Mouse (Mus musculus): ENCODE results near the gene Nacad. TPM values are rescaled to one million over a fixed set of nuclear protein-coding genes. Genes with fewer than 3 reads are reported as not detected.
A peak's percentile ranks its signal among the peaks of the same experiment; 100 is the strongest.

Nacad gene
- polyA plus RNA-seq, 1 experiment from 2014 or later: 17.2 TPM

DNA sequence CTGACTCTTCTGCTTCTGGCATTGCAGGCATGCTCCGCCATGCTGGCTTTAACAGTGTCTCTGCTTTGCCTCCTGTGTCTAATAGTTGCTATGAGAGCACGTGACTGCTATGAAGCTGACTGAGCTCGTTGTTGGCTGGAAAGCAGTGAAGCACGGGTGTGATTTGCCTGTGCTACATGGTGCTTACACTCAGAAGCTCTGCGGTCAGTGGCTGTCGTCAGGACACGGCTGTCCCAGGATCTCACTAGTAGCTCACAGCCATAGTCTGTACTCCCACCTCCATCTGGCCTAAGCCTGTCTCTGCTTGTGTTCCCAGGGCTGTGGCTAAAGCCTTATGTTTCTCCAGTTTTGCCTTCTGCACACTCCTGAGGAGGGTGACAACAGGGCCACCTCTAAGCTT lies 17.6 kb downstream of the Nacad start:
- peaks cover 92% of the 10 kb centered on the region for H3K36me3 ChIP-seq
- whole genome bisulfite sequencing: 92% methylated on average over 7 of the region's 7 CpGs
- no peak overlapping the region for H3K27ac ChIP-seq (replicated peaks)
- H3K4me3 ChIP-seq: no peak overlapping the region
- no peak for DNase-seq (ENCODE audit: low spot score)
- no peaks in the 10 kb centered on the region for H3K4me1 ChIP-seq
- no peaks in the 10 kb centered on the region for H3K9me3 ChIP-seq (replicated peaks)
- no peaks in the 10 kb centered on the region for H3K27me3 ChIP-seq (ENCODE audit: low read depth, poor library complexity, severe bottlenecking)

DNA sequence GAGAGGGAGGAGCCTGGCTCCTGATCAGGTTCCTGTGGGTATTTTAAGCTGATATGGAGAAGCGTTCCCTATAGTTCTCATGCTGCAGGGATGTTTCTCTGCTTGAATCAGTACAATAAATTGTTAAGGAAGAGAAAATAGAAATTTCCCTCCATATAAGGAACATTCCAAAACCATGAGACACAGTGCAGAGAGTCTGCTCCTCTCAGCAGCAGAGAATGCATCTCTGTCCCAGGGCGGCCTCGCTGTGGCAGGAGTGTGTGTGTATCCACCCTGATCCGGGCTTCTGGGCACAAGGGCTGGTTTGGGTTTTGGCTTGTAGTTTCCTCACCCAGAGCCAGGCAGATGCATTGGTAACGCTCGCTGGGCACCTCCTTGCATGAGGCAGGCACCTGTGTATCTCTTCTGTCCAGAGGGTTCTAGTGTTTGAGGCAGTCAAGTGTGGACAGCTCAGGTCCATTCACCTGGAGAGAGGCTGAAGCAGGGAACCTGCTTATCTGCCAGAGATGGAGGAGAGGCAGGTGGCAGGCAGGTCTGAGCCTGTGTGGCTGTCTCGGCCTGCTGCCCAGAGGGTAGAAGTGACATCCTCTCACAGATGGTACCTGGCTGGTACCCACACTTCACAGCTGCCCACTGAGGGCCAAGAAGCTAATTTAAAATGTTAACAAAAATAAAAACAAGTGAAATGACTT lies 18.5 kb downstream of the Nacad start:
- WGBS: 96% methylated on average over 7 of the region's 7 CpGs
- H3K27me3 ChIP-seq (ENCODE audit: low read depth, poor library complexity, severe bottlenecking): no peaks in the 10 kb centered on the region
- peaks cover 90% of the 10 kb centered on the region for H3K36me3 ChIP-seq
- H3K9me3 ChIP-seq (replicated peaks): no peaks in the 10 kb centered on the region
- H3K27ac ChIP-seq (replicated peaks): no peak overlapping the region
- H3K4me3 ChIP-seq: no peak overlapping the region
- H3K4me1 ChIP-seq: no peaks in the 10 kb centered on the region
- no peak for DNase-seq (ENCODE audit: low spot score)

DNA sequence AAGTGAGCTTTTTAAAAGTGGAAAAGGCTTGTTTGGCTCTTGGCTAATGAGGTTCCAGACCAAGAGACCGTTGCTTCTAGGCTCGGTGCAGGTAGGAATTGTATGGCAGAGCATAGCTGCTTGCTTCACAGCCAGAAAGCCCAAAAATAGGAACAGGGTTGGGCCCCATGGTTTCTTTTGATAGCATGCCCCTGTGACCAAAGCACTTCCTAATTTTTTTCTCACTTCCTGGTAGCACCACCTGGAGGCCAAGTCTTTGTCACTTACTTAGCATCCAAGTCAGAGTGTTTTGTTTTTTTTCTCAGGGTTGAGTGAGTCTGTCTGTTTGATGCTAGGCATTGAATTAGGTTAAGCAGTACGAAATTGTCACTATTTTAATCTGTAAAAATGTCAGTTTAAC lies 19.2 kb downstream of the Nacad start:
- H3K4me1 ChIP-seq: no peaks in the 10 kb centered on the region
- no peak for DNase-seq (ENCODE audit: low spot score)
- H3K9me3 ChIP-seq (replicated peaks): no peaks in the 10 kb centered on the region
- H3K27me3 ChIP-seq (ENCODE audit: low read depth, poor library complexity, severe bottlenecking): no peaks in the 10 kb centered on the region
- peaks cover 84% of the 10 kb centered on the region for H3K36me3 ChIP-seq
- no peak overlapping the region for H3K4me3 ChIP-seq
- H3K27ac ChIP-seq (replicated peaks): no peak overlapping the region
- 92% methylated on average over 3 of the region's 3 CpGs for WGBS

DNA sequence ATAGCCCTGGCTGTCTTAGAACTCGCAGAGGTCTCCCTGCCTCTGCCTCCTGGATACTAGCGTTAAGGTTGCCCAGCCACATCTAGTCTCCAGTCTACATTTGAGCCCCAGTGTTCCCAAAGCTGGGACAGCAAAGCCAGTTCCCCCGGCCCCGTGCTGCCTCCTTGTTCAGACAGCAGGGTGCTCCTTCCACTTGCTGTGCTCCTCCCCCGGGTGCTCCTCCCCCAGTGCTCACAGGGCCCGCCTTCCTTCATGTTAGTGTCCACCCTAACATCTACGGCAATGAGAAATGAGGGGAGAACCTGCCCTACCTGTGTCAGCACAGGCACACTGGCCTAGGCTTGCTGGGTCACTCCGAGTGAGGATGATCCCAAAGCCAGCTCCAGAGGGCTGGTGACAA lies 20.1 kb downstream of the Nacad start:
- peaks cover 78% of the 10 kb centered on the region for H3K36me3 ChIP-seq
- no peaks in the 10 kb centered on the region for H3K4me1 ChIP-seq
- H3K9me3 ChIP-seq (replicated peaks): no peaks in the 10 kb centered on the region
- WGBS: 93% methylated on average over 8 of the region's 8 CpGs
- no peaks in the 10 kb centered on the region for H3K27me3 ChIP-seq (ENCODE audit: low read depth, poor library complexity, severe bottlenecking)
- H3K4me3 ChIP-seq: no peak overlapping the region
- no peak for DNase-seq (ENCODE audit: low spot score)
- H3K27ac ChIP-seq (replicated peaks): no peak overlapping the region

DNA sequence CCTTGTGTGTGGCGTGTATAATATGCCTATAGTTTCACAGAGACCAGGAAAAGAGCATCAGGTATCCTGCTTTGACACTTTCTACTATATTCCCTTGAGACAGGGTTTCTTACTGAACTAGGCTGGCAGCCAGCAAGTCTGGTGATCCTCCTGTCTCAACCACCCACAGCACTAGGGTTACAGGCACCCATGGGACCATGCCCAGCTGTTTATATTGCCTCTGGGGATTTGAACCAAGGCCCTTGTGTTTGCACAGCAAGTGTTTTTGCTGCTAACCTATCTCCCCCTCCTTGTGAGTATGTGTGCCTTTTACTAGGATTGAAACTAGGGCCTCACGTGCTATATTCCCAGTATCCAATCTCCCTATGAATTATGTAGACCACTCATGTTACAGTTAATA lies 24.3 kb downstream of the Nacad start:
- no peak for DNase-seq (ENCODE audit: low spot score)
- Histone ChIP-seq H3K4me3 (no peak overlapping the region), H3K27me3 (ENCODE audit: low read depth, poor library complexity, severe bottlenecking) (no peaks in the 10 kb centered on the region), H3K9me3 (replicated peaks) (no peaks in the 10 kb centered on the region), H3K36me3 (peaks cover 74% of the 10 kb centered on the region), H3K4me1 (0 out of 2 replicates have a peak, but pooled peaks cover 4% of the 10 kb centered on the region), H3K27ac (replicated peaks) (no peak overlapping the region)
- WGBS: 87% methylated on average over 2 of the region's 2 CpGs

DNA sequence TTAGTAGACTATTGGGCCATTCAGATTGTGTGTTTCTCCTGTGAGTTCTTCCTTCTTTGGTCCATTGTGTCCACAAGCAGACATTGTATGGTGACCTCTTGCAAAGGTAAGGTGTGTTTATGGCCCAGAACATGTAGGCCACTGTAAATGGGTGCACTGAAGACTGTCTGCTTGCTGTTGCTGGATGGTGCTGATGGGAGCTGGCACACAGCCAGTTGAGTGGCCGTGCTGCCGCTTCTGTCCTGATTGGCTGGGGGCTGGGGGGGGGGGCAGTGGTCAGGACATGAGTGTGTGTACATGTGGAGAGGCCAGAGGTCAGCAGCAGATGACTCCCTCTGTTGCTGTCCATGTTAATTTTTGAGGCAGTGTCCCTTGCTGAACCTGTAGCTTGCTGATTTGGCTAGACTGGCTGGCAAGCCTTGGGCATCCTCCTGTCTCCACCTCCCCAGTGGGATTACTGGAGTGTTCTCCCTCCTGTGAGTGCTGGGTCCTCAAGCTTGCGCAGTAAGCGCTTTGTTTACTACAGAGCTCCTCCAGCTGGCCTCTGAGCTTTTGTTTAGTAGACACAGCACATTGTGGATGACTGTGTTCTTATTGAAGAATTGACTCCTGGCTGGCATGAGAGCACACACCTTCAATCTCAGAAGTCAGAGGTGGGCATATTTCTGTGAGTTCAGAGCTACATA lies 25.6 kb downstream of the Nacad start:
- H3K27ac ChIP-seq (replicated peaks): no peak overlapping the region
- H3K36me3 ChIP-seq: peaks cover 74% of the 10 kb centered on the region
- WGBS: 90% methylated on average over 4 of the region's 4 CpGs

DNA sequence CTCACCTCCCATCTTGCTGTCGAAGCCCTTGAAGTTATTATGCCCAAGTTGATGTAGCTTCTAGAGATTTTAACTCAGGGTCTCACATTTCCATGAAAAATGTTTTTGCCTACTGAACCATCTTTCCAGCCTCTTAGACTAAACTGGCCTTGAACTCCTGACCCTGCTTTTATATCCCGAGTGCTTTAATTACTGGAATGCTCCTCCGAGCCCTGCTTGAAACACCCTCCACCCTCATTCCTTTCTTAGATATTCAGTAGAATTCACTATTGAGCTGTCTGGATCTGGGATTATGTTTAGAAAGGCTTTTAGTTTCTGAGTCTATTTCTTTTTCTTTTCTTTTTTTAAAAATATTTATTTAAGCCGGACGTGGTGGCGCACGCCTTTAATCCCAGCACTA lies 26.5 kb downstream of the Nacad start:
- 92% methylated on average over 7 of the region's 7 CpGs for WGBS
- Histone ChIP-seq H3K4me3 (no peak overlapping the region), H3K9me3 (replicated peaks) (no peaks in the 10 kb centered on the region), H3K36me3 (peaks cover 70% of the 10 kb centered on the region), H3K4me1 (0 out of 2 replicates have a peak, but pooled peaks cover 4% of the 10 kb centered on the region), H3K27ac (replicated peaks) (no peak overlapping the region), H3K27me3 (ENCODE audit: low read depth, poor library complexity, severe bottlenecking) (no peaks in the 10 kb centered on the region)
- DNase-seq (ENCODE audit: low spot score): no peak

More for the DNA sequence above, 25.6 kb downstream of the Nacad start:
- no peaks in the 10 kb centered on the region for H3K27me3 ChIP-seq (ENCODE audit: low read depth, poor library complexity, severe bottlenecking)
- no peak overlapping the region for H3K4me3 ChIP-seq
- DNase-seq (ENCODE audit: low spot score): no peak
- H3K9me3 ChIP-seq (replicated peaks): no peaks in the 10 kb centered on the region
- 0 out of 2 replicates have a peak, but pooled peaks cover 4% of the 10 kb centered on the region for H3K4me1 ChIP-seq

DNA sequence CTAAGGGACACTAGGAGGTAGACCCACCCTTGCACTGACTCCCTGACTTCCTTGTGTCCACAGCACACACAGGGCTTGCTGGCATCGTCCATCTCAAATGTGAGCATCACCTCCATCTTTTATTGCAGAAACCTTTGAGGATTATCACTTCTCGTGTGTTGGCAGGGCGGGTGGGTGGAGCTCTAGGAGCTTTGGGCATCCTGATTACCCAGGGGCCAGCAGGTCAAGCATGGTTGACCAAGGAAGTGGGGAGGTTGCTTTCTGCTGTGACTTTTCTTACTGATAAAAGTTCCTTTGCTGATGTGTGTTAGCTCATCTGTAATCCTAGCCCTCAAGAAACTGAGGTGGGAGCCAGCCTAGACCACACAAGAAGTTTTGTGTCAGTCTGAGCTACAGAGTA lies 29.7 kb downstream of the Nacad start:
- Histone ChIP-seq H3K27ac (replicated peaks) (no peak overlapping the region), H3K4me1 (0 out of 2 replicates have a peak, but pooled peaks cover 4% of the 10 kb centered on the region), H3K27me3 (ENCODE audit: low read depth, poor library complexity, severe bottlenecking) (no peaks in the 10 kb centered on the region), H3K36me3 (peaks cover 81% of the 10 kb centered on the region), H3K9me3 (replicated peaks) (no peaks in the 10 kb centered on the region), H3K4me3 (no peak overlapping the region)
- 72% methylated on average over 3 of the region's 3 CpGs for WGBS
- DNase-seq (ENCODE audit: low spot score): no peak

DNA sequence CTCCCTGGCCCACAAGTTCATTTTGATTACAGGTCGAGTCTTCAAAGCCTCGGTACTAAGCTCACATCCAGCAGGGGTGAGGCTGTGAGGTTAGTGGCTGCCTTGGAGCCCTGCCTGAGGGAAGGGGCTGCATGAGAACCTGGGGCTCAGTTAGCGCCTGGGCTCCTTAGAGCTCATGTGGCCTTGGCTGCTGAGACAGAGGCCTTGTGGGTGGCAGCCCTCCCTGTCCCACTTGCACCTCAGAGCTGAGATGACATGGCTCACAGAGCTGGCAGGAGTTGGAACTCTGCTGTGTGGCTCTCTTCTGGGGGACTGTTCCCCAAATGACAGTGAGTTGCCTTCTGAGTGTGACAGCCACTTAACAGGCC lies 36.5 kb downstream of the Nacad start:
- Histone ChIP-seq H3K4me1 (peaks cover 9% of the 10 kb centered on the region), H3K9me3 (replicated peaks) (no peaks in the 10 kb centered on the region), H3K27ac (replicated peaks) (peak overlapping the region; percentile 55; the same call in 1 of the 2 replicates), H3K27me3 (ENCODE audit: low read depth, poor library complexity, severe bottlenecking) (no peaks in the 10 kb centered on the region), H3K36me3 (peaks cover 56% of the 10 kb centered on the region), H3K4me3 (no peak overlapping the region)
- no peak for DNase-seq (ENCODE audit: low spot score)
- WGBS: 71% methylated on average over 3 of the region's 3 CpGs

DNA sequence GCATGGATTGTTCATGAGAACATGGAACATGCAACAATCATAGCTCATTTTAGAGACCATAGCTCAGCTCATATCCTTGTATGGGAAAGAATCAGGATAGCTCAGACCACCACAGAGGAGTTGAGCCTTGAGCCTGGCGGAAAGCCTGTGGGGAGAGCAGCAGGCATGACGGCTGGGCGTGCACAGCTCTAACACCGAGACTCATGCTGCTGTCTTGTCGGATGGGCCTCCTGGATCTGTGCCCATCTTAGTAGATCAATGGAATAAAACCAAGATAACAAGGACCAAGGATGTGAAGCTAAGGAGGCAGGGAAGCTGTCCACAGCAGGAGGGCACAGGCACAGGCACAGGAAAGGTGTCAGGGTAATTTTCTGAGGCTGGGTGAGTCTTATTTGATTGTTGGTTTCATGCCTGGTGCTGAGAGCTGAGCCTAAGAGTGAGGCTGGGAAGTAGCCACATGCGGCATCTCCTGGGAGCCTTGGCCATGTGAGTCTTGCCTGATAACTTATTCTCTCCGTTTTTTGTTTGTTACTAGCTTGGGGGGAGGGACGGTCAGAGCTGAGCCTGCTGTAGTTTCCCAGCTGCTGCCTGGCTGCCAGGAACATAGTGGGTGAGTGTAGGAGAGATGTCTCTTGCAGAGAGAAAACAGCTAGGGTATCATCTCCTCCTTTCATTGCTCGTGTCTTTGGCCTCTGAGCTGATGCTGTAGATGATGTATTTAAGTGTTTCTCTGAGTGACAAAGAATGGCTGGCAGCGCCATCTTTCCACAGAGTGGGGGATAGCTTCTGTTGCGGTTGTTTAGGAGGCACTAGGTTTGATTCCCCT lies 37.1 kb downstream of the Nacad start:
- no peak for DNase-seq (ENCODE audit: low spot score)
- H3K9me3 ChIP-seq (replicated peaks): no peaks in the 10 kb centered on the region
- no peak overlapping the region for H3K4me3 ChIP-seq
- H3K4me1 ChIP-seq: peaks cover 9% of the 10 kb centered on the region
- WGBS: 71% methylated on average over 11 of the region's 11 CpGs
- H3K36me3 ChIP-seq: peaks cover 59% of the 10 kb centered on the region
- H3K27ac ChIP-seq (replicated peaks): peak overlapping the region; percentile 55; the same call in 1 of the 2 replicates
- H3K27me3 ChIP-seq (ENCODE audit: low read depth, poor library complexity, severe bottlenecking): no peaks in the 10 kb centered on the region

DNA sequence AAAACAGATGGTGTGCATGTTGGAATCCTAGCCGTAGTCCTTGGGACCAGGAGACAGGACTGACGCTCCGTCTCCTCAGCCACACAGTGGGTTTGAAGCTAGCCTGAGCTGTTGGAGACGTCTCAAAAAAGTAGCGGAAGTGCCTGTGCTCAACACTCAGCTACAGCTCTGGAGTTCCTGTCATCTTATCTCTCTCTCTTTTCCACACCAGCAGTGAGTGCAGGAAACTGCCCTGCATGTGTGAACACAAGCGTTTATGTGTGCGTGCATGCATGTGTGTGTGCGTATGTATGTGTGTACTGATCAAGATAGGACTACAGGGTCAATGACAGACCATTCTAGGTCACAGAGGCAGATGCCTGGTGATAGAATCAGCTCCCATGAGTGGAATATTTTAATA lies 37.9 kb downstream of the Nacad start:
- no peaks in the 10 kb centered on the region for H3K9me3 ChIP-seq (replicated peaks)
- WGBS: 92% methylated on average over 8 of the region's 8 CpGs
- H3K4me3 ChIP-seq: no peak overlapping the region
- H3K27me3 ChIP-seq (ENCODE audit: low read depth, poor library complexity, severe bottlenecking): no peaks in the 10 kb centered on the region
- peaks cover 9% of the 10 kb centered on the region for H3K4me1 ChIP-seq
- H3K27ac ChIP-seq (replicated peaks): no peak overlapping the region
- no peak for DNase-seq (ENCODE audit: low spot score)
- H3K36me3 ChIP-seq: peaks cover 59% of the 10 kb centered on the region

DNA sequence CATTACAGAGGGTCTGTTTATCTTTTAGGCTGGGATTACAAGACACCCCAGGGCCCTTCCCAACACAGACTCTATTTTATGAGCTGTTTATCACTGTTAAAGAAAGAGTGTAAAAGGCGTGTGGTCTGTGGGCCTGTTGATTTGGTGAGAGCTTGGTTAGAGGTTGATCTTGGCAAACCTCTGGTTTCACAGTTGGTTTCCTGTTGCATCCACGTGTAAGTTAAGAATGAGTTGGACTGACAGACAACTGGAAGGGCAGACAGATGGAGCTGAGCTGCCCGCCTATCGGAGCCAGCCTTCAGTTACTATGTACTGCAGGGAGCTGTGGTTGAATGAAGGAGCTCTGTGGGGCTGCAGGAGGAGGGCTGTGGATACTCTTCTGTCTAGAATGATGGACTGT lies 39.4 kb downstream of the Nacad start:
- Histone ChIP-seq H3K27me3 (ENCODE audit: low read depth, poor library complexity, severe bottlenecking) (no peaks in the 10 kb centered on the region), H3K4me1 (peaks cover 9% of the 10 kb centered on the region), H3K4me3 (no peak overlapping the region), H3K27ac (replicated peaks) (no peak overlapping the region), H3K9me3 (replicated peaks) (no peaks in the 10 kb centered on the region), H3K36me3 (peaks cover 55% of the 10 kb centered on the region)
- WGBS: 92% methylated on average over 4 of the region's 4 CpGs
- no peak for DNase-seq (ENCODE audit: low spot score)

DNA sequence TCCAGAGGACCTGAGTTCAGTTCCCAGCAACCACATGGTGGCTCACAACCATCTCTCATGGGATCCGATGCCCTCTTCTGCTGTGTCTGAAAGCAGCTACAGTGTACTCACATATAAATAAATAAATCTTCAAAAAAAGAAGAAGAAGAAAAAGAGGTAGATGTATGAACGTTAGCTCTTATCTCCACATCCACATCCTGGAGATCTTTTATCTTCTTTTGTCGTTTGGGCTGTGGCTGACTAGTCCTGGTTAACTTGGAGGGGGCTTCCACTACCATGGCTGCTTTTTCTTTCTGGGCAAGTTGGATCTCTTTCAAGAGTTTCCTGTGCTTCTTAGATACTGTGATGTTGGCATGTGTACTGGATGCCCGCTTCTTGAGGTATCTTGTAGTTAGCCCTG lies 42.7 kb downstream of the Nacad start:
- H3K4me3 ChIP-seq: no peak overlapping the region
- no peaks in the 10 kb centered on the region; the same call in 1 of the 2 replicates for H3K4me1 ChIP-seq
- no peak for DNase-seq (ENCODE audit: low spot score)
- H3K27me3 ChIP-seq (ENCODE audit: low read depth, poor library complexity, severe bottlenecking): no peaks in the 10 kb centered on the region
- 97% methylated on average over 4 of the region's 4 CpGs for WGBS
- H3K27ac ChIP-seq (replicated peaks): no peak overlapping the region
- H3K9me3 ChIP-seq (replicated peaks): no peaks in the 10 kb centered on the region
- peaks cover 40% of the 10 kb centered on the region for H3K36me3 ChIP-seq

Data from midbrain, embryonic 10.5 days (tissue).